Mouse (Mus musculus) MEL (cell line): ENCODE measurements at regions not wholly inside any gene's neighbourhood (a gene's known extent, or its start where the extent isn't known, plus 50 kb on each side); places are given as distances from the start of the nearest gene placed in this dataset.

Experiments
- DNase-seq: peaks from one replicate; pipeline ENCODE4 v3.0.0; 2011; ENCODE audit warnings: low read depth, low spot score
- H3K27ac ChIP-seq: 2 replicates; pipeline ENCODE4 v1.5.1; 2012; ENCODE audit warnings: low read depth, mild to moderate bottlenecking, control low read depth, low read length, moderate library complexity; ENCODE audit not compliant: control insufficient read depth
- H3K27me3 ChIP-seq, 2 experiments: fragments of 150-350 bp in 1 of 2; sonication (generic) in 1 of 2; 2 replicates each; pipeline ENCODE4 v1.6.1; 2012; ENCODE audit warnings: low read length in 2 of 2, mild to moderate bottlenecking in 2 of 2, improper control_type of control experiment in 1 of 2, moderate library complexity in 1 of 2; ENCODE audit not compliant: insufficient read depth in 2 of 2, control insufficient read depth in 1 of 2
- H3K36me3 ChIP-seq, 2 experiments: 2 replicates each; pipeline ENCODE4 v1.6.1; 2012 to 2014; ENCODE audit warnings: low read length in 2 of 2, improper control_type of control experiment in 1 of 2, inconsistent platforms in 1 of 2, mild to moderate bottlenecking in 1 of 2; ENCODE audit not compliant: insufficient read depth in 2 of 2, control insufficient read depth in 1 of 2
- H3K4me1 ChIP-seq, 2 experiments: fragments of 150-350 bp in 1 of 2; sonication (generic) in 1 of 2; 2 replicates each; pipeline ENCODE4 v1.6.1; 2012; ENCODE audit warnings: low read length in 2 of 2, improper control_type of control experiment in 1 of 2, mild to moderate bottlenecking in 1 of 2; ENCODE audit not compliant: insufficient read depth in 2 of 2, control insufficient read depth in 1 of 2
- H3K4me3 ChIP-seq, 2 experiments: fragments of 150-350 bp in 1 of 2; sonication (generic) in 1 of 2; 2 replicates each; pipeline ENCODE4 v1.5.1; 2012; ENCODE audit warnings: low read depth in 2 of 2, low read length in 2 of 2, mild to moderate bottlenecking in 2 of 2, moderate library complexity in 2 of 2, control low read depth in 1 of 2, improper control_type of control experiment in 1 of 2; ENCODE audit not compliant: control insufficient read depth in 1 of 2, insufficient read depth in 1 of 2
- H3K79me2 ChIP-seq: 2 replicates; pipeline ENCODE4 v1.6.1; 2012; ENCODE audit warnings: mild to moderate bottlenecking, low read length, moderate library complexity; ENCODE audit not compliant: control insufficient read depth, poor library complexity, insufficient read depth
- H3K9ac ChIP-seq: 2 replicates; pipeline ENCODE4 v1.6.1; 2012; ENCODE audit warnings: low read depth, mild to moderate bottlenecking, control low read depth, low read length, moderate library complexity; ENCODE audit not compliant: control insufficient read depth, poor library complexity, severe bottlenecking
- H3K9me3 ChIP-seq: fragments of 150-350 bp; sonication (generic); replicated peaks from 2 replicates; pipeline ENCODE4 v1.6.1; 2012; ENCODE audit warnings: mild to moderate bottlenecking, low read length, improper control_type of control experiment, moderate library complexity; ENCODE audit not compliant: insufficient read depth
- CHD2 ChIP-seq: IDR thresholded peaks from 2 replicates; pipeline ENCODE4 v1.6.1; 2011; ENCODE audit warnings: low read length, improper control_type of control experiment
- CTCF ChIP-seq, 3 experiments: IDR thresholded peaks in 2 of 3; conservative IDR thresholded peaks in 1 of 3; 2 replicates each; pipeline ENCODE4 v1.5.1; 2011 to 2012; ENCODE audit warnings: low read length in 3 of 3, low read depth in 2 of 3, mild to moderate bottlenecking in 2 of 3, improper control_type of control experiment in 1 of 3, inconsistent platforms in 1 of 3, mixed read lengths in 1 of 3, moderate library complexity in 1 of 3; ENCODE audit not compliant: control insufficient read depth in 1 of 3, insufficient read depth in 1 of 3, poor library complexity in 1 of 3, severe bottlenecking in 1 of 3
- E2F4 ChIP-seq: IDR thresholded peaks from 2 replicates; pipeline ENCODE4 v1.6.1; 2011; ENCODE audit warnings: low read depth, low read length, improper control_type of control experiment, borderline replicate concordance
- ELF1 ChIP-seq: IDR thresholded peaks from 2 replicates; pipeline ENCODE4 v1.6.1; 2014; ENCODE audit warnings: low read depth, mild to moderate bottlenecking, inconsistent platforms, low read length, improper control_type of control experiment, moderate library complexity
- EP300 ChIP-seq, 2 experiments: IDR thresholded peaks; 2 replicates each; pipeline ENCODE4 v1.6.1; 2011; ENCODE audit warnings: improper control_type of control experiment in 2 of 2, low read length in 2 of 2, low read depth in 1 of 2, mild to moderate bottlenecking in 1 of 2
- ETS1 ChIP-seq: IDR thresholded peaks from 2 replicates; pipeline ENCODE4 v1.6.1; 2012; ENCODE audit warnings: low read depth, mild to moderate bottlenecking, inconsistent platforms, low read length, improper control_type of control experiment, moderate library complexity
- GATA1 ChIP-seq: IDR thresholded peaks from 2 replicates; pipeline ENCODE4 v1.6.1; 2011; ENCODE audit warnings: low read depth, low read length, improper control_type of control experiment
- MAFK ChIP-seq: IDR thresholded peaks from 2 replicates; pipeline ENCODE4 v1.6.1; 2011; ENCODE audit warnings: low read depth, mild to moderate bottlenecking, low read length, improper control_type of control experiment, borderline replicate concordance
- MAZ ChIP-seq: IDR thresholded peaks from 2 replicates; pipeline ENCODE4 v1.6.1; 2012; ENCODE audit warnings: low read depth, mild to moderate bottlenecking, inconsistent platforms, low read length, improper control_type of control experiment
- MEF2A ChIP-seq: IDR thresholded peaks from 2 replicates; pipeline ENCODE4 v1.6.1; 2014; ENCODE audit warnings: low read depth, mild to moderate bottlenecking, inconsistent platforms, low read length, improper control_type of control experiment; ENCODE audit not compliant: poor library complexity, insufficient replicate concordance, severe bottlenecking; ENCODE audit errors: extremely low read depth
- MXI1 ChIP-seq: IDR thresholded peaks from 2 replicates; pipeline ENCODE4 v1.6.1; 2011; ENCODE audit warnings: mild to moderate bottlenecking, low read depth, low read length, improper control_type of control experiment
- MYB ChIP-seq: IDR thresholded peaks from 2 replicates; pipeline ENCODE4 v1.6.1; 2011; ENCODE audit warnings: mild to moderate bottlenecking, low read depth, low read length, improper control_type of control experiment
- MYC ChIP-seq: IDR thresholded peaks from 2 replicates; pipeline ENCODE4 v1.6.1; 2011; ENCODE audit warnings: low read depth, mild to moderate bottlenecking, low read length, improper control_type of control experiment, moderate library complexity
- NELFE ChIP-seq: IDR thresholded peaks from 2 replicates; pipeline ENCODE4 v1.6.1; 2011; ENCODE audit warnings: low read depth, low read length, improper control_type of control experiment
- NRF1 ChIP-seq: IDR thresholded peaks from 2 replicates; pipeline ENCODE4 v1.6.1; 2014; ENCODE audit warnings: low read depth, mild to moderate bottlenecking, inconsistent platforms, low read length, improper control_type of control experiment, moderate library complexity; ENCODE audit not compliant: poor library complexity, insufficient read depth, severe bottlenecking
- SIN3A ChIP-seq: IDR thresholded peaks from 2 replicates; pipeline ENCODE4 v1.6.1; 2012; ENCODE audit warnings: low read length, improper control_type of control experiment, inconsistent platforms
- SMC3 ChIP-seq: IDR thresholded peaks from 2 replicates; pipeline ENCODE4 v1.6.1; 2011; ENCODE audit warnings: low read depth, low read length, improper control_type of control experiment
- TAL1 ChIP-seq: IDR thresholded peaks from 2 replicates; pipeline ENCODE4 v1.6.1; 2012; ENCODE audit warnings: mild to moderate bottlenecking, inconsistent platforms, low read length, moderate library complexity, mixed read lengths
- TBP ChIP-seq: IDR thresholded peaks from 2 replicates; pipeline ENCODE4 v1.8.0; 2011; ENCODE audit warnings: low read depth, low read length, improper control_type of control experiment
- UBTF ChIP-seq: IDR thresholded peaks from 2 replicates; pipeline ENCODE4 v1.6.1; 2012; ENCODE audit warnings: low read depth, mild to moderate bottlenecking, inconsistent platforms, low read length, improper control_type of control experiment, moderate library complexity, borderline replicate concordance; ENCODE audit not compliant: insufficient read depth
- ZC3H11A ChIP-seq: IDR thresholded peaks from 2 replicates; pipeline ENCODE4 v1.6.1; 2012; ENCODE audit warnings: low read depth, mild to moderate bottlenecking, inconsistent platforms, low read length, improper control_type of control experiment
- ZNF384 ChIP-seq: IDR thresholded peaks from 2 replicates; pipeline ENCODE4 v1.6.1; 2012; ENCODE audit warnings: low read depth, mild to moderate bottlenecking, inconsistent platforms, low read length, improper control_type of control experiment

DNA sequence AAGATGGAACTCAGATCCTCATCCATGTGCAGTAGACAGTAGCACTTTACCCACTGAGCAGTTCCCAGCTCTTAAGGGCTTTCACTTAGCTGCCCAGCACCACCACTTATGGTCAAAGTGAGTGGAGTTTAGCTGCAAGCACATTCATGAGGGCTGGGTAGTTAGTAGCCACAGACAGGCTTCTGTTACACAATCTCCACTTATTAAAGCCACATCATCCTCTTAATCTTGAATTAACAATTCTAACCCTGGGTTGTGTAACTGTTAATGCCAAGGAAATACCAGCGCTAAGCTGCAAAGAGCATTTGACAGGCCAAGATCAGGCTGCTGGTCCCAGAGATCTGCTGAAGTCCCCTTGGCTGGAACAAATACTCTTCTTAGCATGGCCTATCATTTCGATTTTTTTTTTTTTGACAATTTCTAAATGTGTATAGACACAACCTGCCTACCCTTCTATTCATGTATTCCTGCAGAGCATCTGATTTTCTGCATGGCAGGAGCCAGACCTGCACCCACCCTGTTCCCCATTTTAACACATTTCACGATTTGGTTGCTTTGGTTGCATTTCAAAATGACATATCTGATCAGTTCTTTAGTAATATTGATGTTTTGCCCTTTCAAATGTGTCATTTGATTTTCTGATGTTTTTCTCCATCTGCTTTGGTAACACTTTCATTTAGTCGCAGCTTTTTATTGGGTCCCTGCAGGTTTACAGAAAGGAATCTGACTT lies 500.2 kb upstream of the Plxna2 start:
- H3K9me3 ChIP-seq = no peaks in the 10 kb centered on the region
- no peak for DNase-seq
- TF ChIP-seq NELFE (no peak), ZNF384 (no peak), MEF2A (no peak), TAL1 (no peak), SMC3 (no peak), ZC3H11A (no peak), ELF1 (no peak), MYB (no peak), E2F4 (no peak), UBTF (no peak), GATA1 (no peak), MYC (no peak), MAZ (no peak), MAFK (no peak), ETS1 (no peak), TBP (no peak), SIN3A (no peak), NRF1 (no peak), EP300 (IDR thresholded peaks at IDR 0.05; ENCODE audit: low read depth in 1 of 2, low read length in 2 of 2) (no peak), MXI1 (no peak)
- TF ChIP-seq, all 39 proteins: peak for 0

DNA sequence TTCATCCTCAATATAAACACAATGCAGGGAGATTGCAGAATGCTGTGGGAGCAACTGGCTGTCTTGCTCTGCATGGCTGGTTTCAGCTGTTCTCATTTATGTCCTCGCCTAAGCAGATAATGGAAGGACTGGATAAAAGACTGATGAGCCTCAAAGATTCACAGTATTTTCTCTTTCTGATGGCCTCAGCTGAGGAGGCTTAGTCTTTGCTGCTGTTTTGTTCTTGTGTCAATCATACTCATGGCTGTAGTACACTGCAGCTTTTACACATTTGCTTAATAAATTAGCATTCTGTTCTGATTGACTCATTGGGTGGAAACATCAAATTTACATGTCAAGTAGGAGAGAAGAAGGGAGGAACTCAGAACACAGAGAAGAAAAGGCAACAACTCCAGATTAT lies 503.6 kb upstream of the Plxna2 start:
- no peaks in the 10 kb centered on the region for H3K79me2 ChIP-seq
- H3K36me3 ChIP-seq = no peaks in the 10 kb centered on the region
- H3K27me3 ChIP-seq = no peaks in the 10 kb centered on the region
- TF ChIP-seq ETS1 (no peak), E2F4 (no peak), CHD2 (no peak), NRF1 (no peak), CTCF (IDR thresholded peaks at IDR 0.05 in 2 of 3, conservative IDR thresholded peaks at IDR 0.05 in 1 of 3; ENCODE audit: control insufficient read depth in 1 of 3, insufficient read depth in 1 of 3, low read depth in 2 of 3, low read length in 3 of 3, poor library complexity in 1 of 3, severe bottlenecking in 1 of 3) (no peak)
- no peaks in the 10 kb centered on the region for H3K9me3 ChIP-seq
- no peak overlapping the region for H3K4me3 ChIP-seq
- DNase-seq = no peak
- no peak overlapping the region for H3K27ac ChIP-seq
- no peak overlapping the region for H3K9ac ChIP-seq
- no peaks in the 10 kb centered on the region for H3K4me1 ChIP-seq

More for the DNA sequence above, 500.2 kb upstream of the Plxna2 start:
- no peak overlapping the region for H3K9ac ChIP-seq
- H3K4me1 ChIP-seq = no peaks in the 10 kb centered on the region
- H3K4me3 ChIP-seq = no peak overlapping the region
- no peak overlapping the region for H3K27ac ChIP-seq
- no peaks in the 10 kb centered on the region for H3K36me3 ChIP-seq
- no peaks in the 10 kb centered on the region for H3K79me2 ChIP-seq
- no peaks in the 10 kb centered on the region for H3K27me3 ChIP-seq
